Mouse (Mus musculus): ENCODE measurements around the gene Serinc3.
"Not testable (repeated sequence)": the region's sequence is repeated elsewhere in the genome, so short reads cannot be mapped to it uniquely, and the experiment has no call there.

Gene Serinc3

GRCm38 (mm10) chr2:163644575-163645385, at the start of gene Serinc3:
TSS of gene Serinc3 (minus strand) at chr2:163645131.
- DNase-seq (ENCODE audit: low read depth, low spot score) = peak; percentile 99

DNA sequence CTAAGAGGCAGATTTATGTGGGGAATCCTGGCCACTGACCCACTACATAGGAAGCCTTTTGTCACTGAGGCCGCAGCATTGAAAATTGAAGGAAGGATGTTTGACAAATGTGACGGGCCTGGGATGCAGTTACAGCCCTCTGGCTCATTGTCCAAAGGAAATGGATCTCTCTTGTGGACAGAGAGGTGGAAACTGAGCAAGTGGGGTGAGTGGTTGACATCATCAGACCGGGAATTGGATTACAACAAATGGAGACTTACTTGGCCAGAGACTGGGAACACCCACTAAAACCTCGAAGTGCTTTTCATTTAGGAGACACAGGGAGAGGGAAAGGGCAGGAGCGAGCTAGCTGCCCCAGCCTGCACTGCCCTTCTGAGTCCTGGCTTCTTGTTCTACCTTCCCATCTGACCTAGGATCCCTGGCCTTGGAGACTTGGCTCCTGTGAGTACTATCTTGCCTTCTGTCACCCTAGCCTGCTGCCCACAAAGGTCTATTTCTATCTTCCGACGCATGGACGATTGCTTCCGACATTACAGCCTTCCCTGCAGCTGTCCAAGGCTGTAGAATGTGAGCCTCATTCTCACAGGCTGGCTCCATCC, 48.9 kb upstream of the Serinc3 start:
- DNase-seq (ENCODE audit: low read depth, low spot score) = no peak

DNA sequence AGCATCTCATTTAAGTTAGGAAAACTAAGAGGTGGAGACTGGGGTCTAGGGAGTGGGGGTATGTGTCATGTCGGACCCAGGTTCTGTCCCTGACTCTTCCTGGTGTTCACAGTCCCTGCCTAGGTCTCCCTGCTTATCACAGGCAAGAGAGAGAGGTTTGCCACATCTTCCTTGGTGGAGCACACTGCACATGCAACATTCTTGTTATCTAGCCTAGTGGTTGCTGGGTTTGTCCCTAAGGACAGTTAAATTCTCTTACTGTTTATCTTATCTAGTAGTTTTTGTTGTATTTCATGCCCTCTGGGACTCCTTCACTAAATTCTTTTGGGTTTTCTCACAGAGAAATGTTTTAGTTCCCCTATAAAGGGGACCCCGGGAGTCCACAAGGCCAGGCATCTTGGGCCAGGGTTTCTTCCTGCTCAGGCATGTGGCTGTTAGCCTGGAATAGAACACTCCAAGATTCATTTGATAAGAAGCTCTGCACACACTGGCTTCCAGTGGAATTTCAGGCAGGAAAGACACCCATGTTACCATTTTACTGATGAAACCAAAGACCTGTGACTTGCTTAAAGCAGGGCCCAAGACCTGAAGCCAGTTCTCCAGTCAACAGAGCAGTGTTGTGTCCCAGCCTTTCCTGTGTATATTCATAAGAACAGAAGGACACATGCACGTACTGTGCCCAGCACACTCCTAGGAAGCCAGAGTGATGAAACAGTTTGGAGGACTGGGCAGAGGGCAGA, 48.1 kb upstream of the Serinc3 start:
- DNase-seq (ENCODE audit: low read depth, low spot score) = no peak

- DNase-seq (ENCODE audit: low read depth, low spot score) = no peak
Measured at GRCm38 (mm10) chr2:163691846-163692605, 47.1 kb upstream of the Serinc3 start.

DNA sequence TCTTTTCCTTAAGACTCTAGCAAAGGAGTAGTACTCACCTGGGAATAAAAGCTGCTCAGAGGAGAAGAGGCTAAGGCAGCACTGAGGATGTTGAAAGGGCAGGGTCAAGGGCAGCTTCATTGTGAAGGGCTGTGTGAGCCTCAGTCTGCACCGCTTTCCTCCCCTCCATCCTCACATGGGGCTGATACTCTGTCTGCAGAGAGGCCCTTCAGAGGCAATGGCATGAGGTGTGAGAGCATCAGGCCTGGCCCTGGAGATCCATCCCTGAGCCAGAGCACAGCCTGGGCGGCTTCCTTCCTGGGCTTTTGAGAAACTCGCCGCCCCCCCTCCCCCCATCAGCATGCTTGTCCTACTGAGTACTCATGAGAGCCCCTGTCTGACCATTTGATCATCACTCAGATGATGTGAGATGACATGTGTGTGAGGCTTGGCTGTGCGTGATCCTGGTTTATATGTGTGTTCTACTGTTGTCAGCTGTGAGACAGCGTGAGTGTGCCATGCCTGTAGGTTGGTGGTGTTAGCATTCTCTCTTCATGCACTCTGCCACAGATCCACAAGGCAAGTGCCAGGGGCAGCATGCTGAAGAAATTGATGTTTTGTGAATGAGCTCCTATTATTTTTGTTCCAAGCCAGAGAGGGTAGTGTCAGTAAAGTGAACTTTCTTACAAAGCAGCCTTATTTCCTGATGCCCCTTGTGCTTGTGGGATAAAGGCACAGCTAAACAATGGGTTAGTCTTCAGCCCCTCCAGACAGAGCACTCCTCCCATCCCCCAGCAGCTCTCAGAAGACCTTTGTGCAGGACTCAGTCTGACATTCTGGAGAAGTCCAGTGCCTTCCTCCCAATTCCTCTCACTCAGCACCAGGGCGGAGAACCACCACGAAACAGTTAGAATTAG, 45.7 kb upstream of the Serinc3 start:
- no peak for DNase-seq (ENCODE audit: low read depth, low spot score)

- no peak for DNase-seq (ENCODE audit: low read depth, low spot score)
Measured at GRCm38 (mm10) chr2:163689771-163690170, 44.8 kb upstream of the Serinc3 start.

GRCm38 (mm10) chr2:163688377-163688776, 43.4 kb upstream of the Serinc3 start:
- not testable (repeated sequence) for DNase-seq (ENCODE audit: low read depth, low spot score)

DNA sequence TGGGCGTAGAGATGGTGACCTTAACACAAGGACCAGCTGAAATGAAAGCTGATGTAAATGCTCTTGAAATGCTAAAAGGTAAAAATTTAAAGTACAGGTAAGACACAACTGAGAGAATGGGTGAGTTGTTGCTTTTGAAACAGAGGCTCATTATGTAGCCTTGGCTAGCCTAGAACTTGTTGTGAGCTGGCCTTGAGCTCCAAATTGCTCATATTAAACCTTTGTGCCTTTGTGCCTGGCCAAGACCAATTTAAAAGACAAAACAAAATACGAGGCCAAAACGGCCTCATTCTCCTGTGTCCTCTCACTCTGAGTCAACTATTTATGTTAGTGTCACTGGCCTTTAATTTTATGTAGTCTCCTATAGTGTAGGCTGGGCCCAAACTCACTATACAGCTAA, 42.0 kb upstream of the Serinc3 start:
- DNase-seq (ENCODE audit: low read depth, low spot score) = no peak

- DNase-seq (ENCODE audit: low read depth, low spot score) = no peak
Measured at GRCm38 (mm10) chr2:163686233-163686632, 41.3 kb upstream of the Serinc3 start.

GRCm38 (mm10) chr2:163685761-163686200, 40.9 kb upstream of the Serinc3 start:
- no peak for DNase-seq (ENCODE audit: low read depth, low spot score)

- no peak for DNase-seq (ENCODE audit: low read depth, low spot score)
Measured at GRCm38 (mm10) chr2:163685287-163685686, 40.4 kb upstream of the Serinc3 start.

DNA sequence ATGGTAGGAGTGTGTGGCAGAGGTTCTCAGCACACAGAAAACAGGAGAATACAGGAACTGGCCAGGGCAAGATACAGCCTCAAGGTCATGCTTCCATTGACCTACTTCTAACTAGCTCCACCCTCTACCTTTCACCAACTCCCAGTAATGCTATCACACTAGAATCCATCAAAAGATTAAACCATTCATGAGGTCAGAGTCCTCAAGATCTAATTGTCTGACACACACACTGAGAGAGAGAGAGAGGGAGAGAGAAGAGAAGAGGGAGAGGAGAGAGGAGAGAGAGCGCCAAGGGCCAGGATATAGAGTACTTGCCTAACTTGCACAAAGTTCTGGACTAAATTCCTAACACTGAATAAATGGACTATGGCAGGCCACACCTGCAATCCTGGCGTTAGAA, 37.4 kb upstream of the Serinc3 start:
- no peak for DNase-seq (ENCODE audit: low read depth, low spot score)

DNA sequence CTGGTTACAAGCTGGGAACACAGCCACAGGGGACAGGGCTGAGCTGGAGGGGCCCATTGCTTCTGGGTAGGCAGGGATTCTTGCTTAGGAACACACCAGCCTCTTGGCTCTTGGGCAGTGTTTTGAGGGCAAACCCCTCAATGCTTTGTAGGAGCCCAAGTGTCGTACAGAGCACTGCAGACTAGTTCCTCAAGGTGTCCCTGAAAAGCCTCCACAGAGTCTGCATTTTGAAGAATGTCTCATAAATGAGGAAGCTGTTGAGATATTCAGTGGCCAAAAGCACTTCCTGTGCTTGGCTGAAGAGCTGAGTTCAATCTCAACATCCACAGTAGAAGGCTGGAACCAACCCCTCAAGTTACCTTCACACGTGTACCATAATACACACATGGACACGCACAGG, 31.8 kb upstream of the Serinc3 start:
- DNase-seq (ENCODE audit: low read depth, low spot score) = peak; percentile 48

DNA sequence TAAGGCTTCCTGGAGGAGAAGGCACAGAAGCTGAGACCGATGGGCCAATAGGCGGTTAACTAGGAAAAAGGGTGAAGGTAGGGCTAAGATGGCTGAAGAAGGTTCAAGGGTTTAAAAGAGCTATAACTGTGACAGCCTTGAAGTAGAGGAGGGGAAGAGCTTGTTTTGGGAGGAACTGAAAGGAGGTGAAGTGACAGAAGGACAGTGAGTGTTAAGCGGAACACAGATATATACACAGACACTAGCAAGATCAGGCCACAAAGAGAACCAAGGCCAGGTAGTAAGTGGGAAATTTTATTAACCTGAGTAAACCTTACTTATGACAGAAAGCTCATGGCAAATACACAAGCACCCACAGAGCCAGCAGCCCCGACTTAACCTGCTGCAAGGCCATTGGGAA, 31.4 kb upstream of the Serinc3 start:
- DNase-seq (ENCODE audit: low read depth, low spot score) = peak; percentile 39

GRCm38 (mm10) chr2:163675662-163676061, 30.7 kb upstream of the Serinc3 start:
- no peak for DNase-seq (ENCODE audit: low read depth, low spot score)

GRCm38 (mm10) chr2:163675144-163675619, 30.3 kb upstream of the Serinc3 start:
- DNase-seq (ENCODE audit: low read depth, low spot score) = no peak

DNA sequence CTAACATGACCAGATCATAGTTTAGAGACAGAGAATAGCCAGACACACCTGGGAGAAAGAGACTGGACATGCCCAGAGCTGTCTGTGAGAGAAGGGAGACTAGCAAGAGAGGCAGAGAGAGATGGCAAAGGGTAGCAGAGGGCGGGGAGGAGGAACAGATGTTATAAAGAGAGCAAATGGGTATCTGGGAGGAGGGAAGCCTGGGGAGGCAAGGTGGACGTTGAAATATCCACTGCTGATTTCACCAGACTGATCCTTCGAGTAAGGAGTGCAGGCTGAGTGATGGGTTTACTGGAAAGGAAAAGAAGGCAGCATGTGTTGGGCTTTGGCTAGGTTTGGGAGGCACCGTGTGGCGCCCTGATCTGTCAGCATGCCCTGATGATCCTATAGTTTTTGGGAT, 29.5 kb upstream of the Serinc3 start:
- DNase-seq (ENCODE audit: low read depth, low spot score) = no peak

DNA sequence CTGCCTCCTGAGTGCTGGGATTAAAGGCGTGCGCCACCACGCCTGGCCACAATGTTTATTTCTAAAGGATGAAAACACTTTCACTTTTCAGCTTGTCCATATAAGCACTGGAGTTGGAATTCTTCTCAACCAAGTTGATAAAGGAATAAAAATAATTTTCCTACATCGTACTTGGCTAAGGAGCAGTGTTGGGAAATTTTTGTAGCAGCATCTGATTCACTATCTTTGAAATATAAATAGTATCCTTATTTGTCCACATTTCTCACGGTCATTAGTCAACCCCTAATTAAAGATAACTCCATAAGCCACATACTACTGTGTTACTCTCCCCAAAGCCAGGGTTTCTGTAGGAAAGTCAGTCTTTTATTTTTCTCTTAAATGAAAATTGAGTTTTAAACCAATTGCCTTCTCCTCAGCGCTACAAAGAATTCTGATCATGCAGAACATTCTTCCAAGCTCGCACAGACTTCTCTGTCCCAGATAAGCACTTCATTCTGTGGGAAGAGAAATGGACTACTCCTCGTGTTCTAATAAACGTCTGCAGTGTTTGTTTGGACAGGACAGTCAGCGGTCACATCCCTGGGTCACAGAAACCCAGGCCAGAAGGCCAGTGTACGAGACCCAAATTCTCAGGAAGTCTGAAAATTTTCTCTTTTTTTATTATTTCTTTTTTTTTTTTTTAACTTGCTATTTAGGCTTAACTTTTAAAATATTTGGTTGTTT, 26.1 kb upstream of the Serinc3 start:
- no peak for DNase-seq (ENCODE audit: low read depth, low spot score)

GRCm38 (mm10) chr2:163667045-163667444, 22.1 kb upstream of the Serinc3 start:
- DNase-seq (ENCODE audit: low read depth, low spot score) = no peak

DNA sequence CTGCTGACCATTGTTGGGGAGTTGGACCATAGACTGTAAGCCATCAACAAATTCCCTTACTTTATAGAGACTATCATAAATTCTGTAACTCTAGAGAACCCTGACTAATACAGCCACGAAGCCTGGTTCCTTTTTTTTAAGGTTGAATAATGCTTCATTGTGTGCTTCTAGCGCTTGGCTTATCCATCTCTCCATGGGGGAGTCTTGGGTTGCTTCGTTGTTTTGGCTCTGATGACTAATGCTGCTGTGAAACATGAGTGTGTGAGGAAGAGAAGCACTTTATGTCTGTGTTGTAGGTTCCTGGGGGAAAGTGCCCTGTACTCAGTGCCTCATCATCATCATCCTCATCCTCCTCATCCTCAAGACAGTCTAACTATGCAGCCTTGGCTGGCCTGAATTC, 19.0 kb upstream of the Serinc3 start:
- no peak for DNase-seq (ENCODE audit: low read depth, low spot score)
